ENCODE assay signal across 9 mouse cellular contexts in the genomic region with DNA sequence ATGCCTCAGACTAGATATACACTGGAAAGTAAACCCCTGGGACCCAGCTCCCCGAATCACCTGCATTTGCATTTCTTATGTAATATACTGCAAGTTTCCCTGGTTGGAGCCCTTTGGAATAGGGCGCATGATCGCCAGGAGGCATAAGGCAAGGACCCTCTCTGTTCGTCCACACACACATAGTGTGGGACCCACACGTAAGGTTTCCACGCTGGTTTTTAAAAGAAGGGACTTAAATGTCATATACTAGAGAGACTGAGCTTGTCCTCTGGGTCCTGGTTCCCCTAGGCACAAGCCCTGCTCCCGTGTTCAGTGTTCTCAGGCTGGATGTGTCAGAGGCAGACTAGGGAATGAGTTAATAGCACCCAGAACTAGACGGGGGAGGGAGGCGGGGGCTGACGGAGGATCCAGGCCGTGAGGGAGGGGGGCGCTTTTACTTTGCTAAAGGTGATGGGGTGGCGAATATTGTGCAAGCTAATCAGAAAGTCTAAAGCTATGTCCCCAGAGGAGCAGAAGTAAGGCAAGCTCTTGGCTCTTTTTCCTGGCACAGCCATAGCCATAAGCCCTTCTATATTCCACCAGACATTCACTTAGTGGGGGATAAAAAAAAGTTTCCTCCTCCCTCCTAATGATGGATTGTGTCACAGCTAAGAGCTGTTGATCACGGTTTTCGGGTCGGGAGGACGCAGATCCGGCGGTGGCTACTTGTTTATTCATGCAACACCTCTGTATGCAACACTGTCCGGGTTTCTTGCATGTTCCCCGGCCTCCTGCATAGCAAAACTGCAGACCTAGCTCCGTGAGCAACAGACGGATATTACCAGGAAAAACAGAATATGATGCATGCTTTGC. TPM values are rescaled to one million over a fixed set of nuclear protein-coding genes. Genes with fewer than 3 reads are reported as not detected.
DNase-seq lines count a peak whose midpoint lies in the region; ATAC-seq lines count a peak whose summit lies in the region.
"Had no signal": no experiment of that assay in that cellular context is flagged by ENCODE, and none has a peak within 500 bp of the region (broad histone marks: within the 10 kb centered on the region; RNA-seq: fewer than 3 reads in every experiment).

No protein-coding gene starts in this region.

- peaks cover 33% of the 10 kb centered on the region for H3K27me3 ChIP-seq in embryonic facial prominence, embryonic 13.5 days
- H3K27me3 ChIP-seq in hindbrain, embryonic 12.5 days, result peaks cover 10% of the 10 kb centered on the region; the same call in 1 of the 2 replicates
- peaks cover 32% of the 10 kb centered on the region for H3K27me3 ChIP-seq in limb, embryonic 12.5 days

- peak overlapping the region; percentile 40 for H3K4me3 ChIP-seq in embryonic facial prominence, embryonic 13.5 days
- peak overlapping the region; percentile 47 for H3K4me3 ChIP-seq in hindbrain, embryonic 12.5 days
- peak overlapping the region; percentile 36 for H3K4me3 ChIP-seq in limb, embryonic 12.5 days (replicated peaks)

- H3K4me2 ChIP-seq in embryonic facial prominence, embryonic 13.5 days, result peak overlapping the region; percentile 73
- H3K4me2 ChIP-seq in hindbrain, embryonic 12.5 days (replicated peaks), result peak overlapping the region; percentile 92
- peak overlapping the region; percentile 73 for H3K4me2 ChIP-seq in limb, embryonic 12.5 days

- DNase-seq in left cerebral cortex, adult 11 months (ENCODE audit: low spot score), result peak; percentile 52
- DNase-seq in left cerebral cortex, postnatal 4 days, result no peak
- DNase-seq in right cerebral cortex, adult 2 months (ENCODE audit: low spot score in 2 of 2), result peak; percentile 63 to 69
- no peak for DNase-seq in thymus, postnatal 14 days
- DNase-seq in kidney, postnatal 36 days, result no peak

- no peaks in the 10 kb centered on the region for H3K36me3 ChIP-seq in embryonic facial prominence, embryonic 13.5 days
- H3K36me3 ChIP-seq in hindbrain, embryonic 12.5 days, result no peaks in the 10 kb centered on the region
- no peaks in the 10 kb centered on the region for H3K36me3 ChIP-seq in limb, embryonic 12.5 days

- H3K9ac ChIP-seq in embryonic facial prominence, embryonic 13.5 days, result peak overlapping the region; percentile 54; the same call in 1 of the 2 replicates
- H3K9ac ChIP-seq in hindbrain, embryonic 12.5 days, result peak overlapping the region; percentile 62
- H3K9ac ChIP-seq in limb, embryonic 12.5 days (replicated peaks), result no peak overlapping the region

- ATAC-seq in embryonic facial prominence, embryonic 13.5 days (ENCODE audit: insufficient number of reproducible peaks, insufficient read depth, low FRiP score, low TSS enrichment, low read depth), result no peak
- ATAC-seq in hindbrain, embryonic 12.5 days (ENCODE audit: low FRiP score), result peak; percentile 36
- ATAC-seq in limb, embryonic 12.5 days (ENCODE audit: insufficient number of reproducible peaks, insufficient read depth, low FRiP score, low TSS enrichment, low read depth), result no peak

- peaks cover 22% of the 10 kb centered on the region; the same call in 1 of the 2 replicates for H3K4me1 ChIP-seq in embryonic facial prominence, embryonic 13.5 days
- H3K4me1 ChIP-seq in hindbrain, embryonic 12.5 days, result peaks cover 14% of the 10 kb centered on the region
- H3K4me1 ChIP-seq in limb, embryonic 12.5 days (replicated peaks), result peaks cover 11% of the 10 kb centered on the region

- intact Hi-C loops in left cerebral cortex, postnatal 4 days (cut with DNase I), result no loop called here

- H3K27ac ChIP-seq in embryonic facial prominence, embryonic 13.5 days, result no peak overlapping the region
- no peak overlapping the region for H3K27ac ChIP-seq in hindbrain, embryonic 12.5 days
- H3K27ac ChIP-seq in limb, embryonic 12.5 days, result no peak overlapping the region

- 15% methylated on average over 23 of the region's 23 CpGs for WGBS in embryonic facial prominence, embryonic 13.5 days
- WGBS in hindbrain, embryonic 12.5 days, result 11% methylated on average over 23 of the region's 23 CpGs
- 20% methylated on average over 23 of the region's 23 CpGs for WGBS in limb, embryonic 12.5 days

- H3K9me3 ChIP-seq in embryonic facial prominence, embryonic 13.5 days, result no peaks in the 10 kb centered on the region
- no peaks in the 10 kb centered on the region for H3K9me3 ChIP-seq in hindbrain, embryonic 12.5 days (replicated peaks)
- H3K9me3 ChIP-seq in limb, embryonic 12.5 days, result no peaks in the 10 kb centered on the region

RNA-seq across cellular contexts. Expression of gene Fgf14, which starts 1.0 kb away (rescaled TPM):
- 10 to 100 TPM; 42.0 to 44.2 TPM for total RNA-seq in left cerebral cortex, postnatal 4 days (2021)
- polyA plus RNA-seq in embryonic facial prominence, embryonic 13.5 days (2015; fragmentation: Nextera tagmentation; extraction: Ambion mirVana), result 1.1 and 1.2 TPM in 2 replicates
- polyA plus RNA-seq in hindbrain, embryonic 12.5 days (2016; fragmentation: Nextera tagmentation; extraction: Ambion mirVana), result 11.8 and 12.1 TPM in 2 replicates
- polyA plus RNA-seq in limb, embryonic 12.5 days (2016; fragmentation: Nextera tagmentation; extraction: Ambion mirVana), result 0.22 and 0.34 TPM in 2 replicates
- total RNA-seq: hematopoietic stem cell, adult 5-6 weeks had no signal

Comparison
In these comparisons a context has a peak if more than half of its experiments do, and no peak if none do; other contexts are left out.
1. DNase-seq: peak in left cerebral cortex, adult 11 months (single experiment) and right cerebral cortex, adult 2 months (2 of 2); none in left cerebral cortex, postnatal 4 days (single experiment), thymus, postnatal 14 days (single experiment) and kidney, postnatal 36 days (0 of 2).
2. Peak in every context shown above with its lines, with median percentiles within 50 percentile points of each other: H3K4me2 ChIP-seq and H3K4me3 ChIP-seq.